ENCODE assay signal across 11 mouse cellular contexts in the genomic region with DNA sequence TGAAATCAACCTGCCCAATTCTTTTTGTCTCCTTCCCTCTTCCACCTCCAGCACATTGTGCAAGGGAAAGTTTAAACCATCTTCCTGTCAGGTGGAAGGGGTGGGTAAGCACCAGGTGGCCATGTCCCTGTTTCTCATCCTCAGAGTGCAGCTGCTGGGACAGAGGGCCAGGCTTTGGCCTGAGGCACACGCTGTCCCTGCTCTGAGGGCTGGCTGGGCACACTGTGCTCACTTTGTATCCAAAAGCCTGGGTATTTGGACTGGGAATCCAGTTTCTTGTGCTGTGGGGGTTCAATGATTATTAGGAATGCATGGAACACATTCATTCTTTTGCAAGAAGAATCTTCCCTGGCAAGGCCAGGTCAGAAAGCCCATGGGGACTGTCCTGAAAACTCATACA.
A peak's percentile ranks its signal among the peaks of the same experiment; 100 is the strongest.
DNase-seq lines count a peak whose midpoint lies in the region; ATAC-seq lines count a peak whose summit lies in the region.
"Had no signal": no experiment of that assay in that cellular context is flagged by ENCODE, and none has a peak within 500 bp of the region (broad histone marks: within the 10 kb centered on the region; RNA-seq: fewer than 3 reads in every experiment).

No protein-coding gene starts in this region.

- DNase-seq in adrenal gland, postnatal 14 days: peak; percentile 4
- DNase-seq in adrenal gland, postnatal 25 days: no peak
- DNase-seq in layer of hippocampus, postnatal 10 days (ENCODE audit: low spot score in 2 of 2): peak; percentile 10 to 25
- DNase-seq in layer of hippocampus, adult 9-11 months: no peak
- peak; percentile 35 for DNase-seq in adipocyte (ENCODE audit: low spot score)
- DNase-seq in c-Kit-positive CD71-positive TER-119-positive erythroid progenitor cells, embryonic 14.5 days (ENCODE audit: low spot score): no peak
- no peak for DNase-seq in urinary bladder, postnatal 10 days (ENCODE audit: low spot score)
- DNase-seq: kidney, adult 9 months; liver, postnatal 0 days; retina, postnatal 1 day had no signal

- 0 out of 2 replicates have a peak, but pooled peaks have one; percentile 26 for ATAC-seq in granulocyte monocyte progenitor cell, adult 5-6 weeks (replicated peaks; ENCODE audit: poor library complexity, severe bottlenecking)
- ATAC-seq: liver, postnatal 0 days had no signal

Comparison
In these comparisons a context has a peak if more than half of its experiments do, and no peak if none do; other contexts are left out.
1. DNase-seq: peak in adrenal gland, postnatal 14 days (single experiment), layer of hippocampus, postnatal 10 days (2 of 2) and adipocyte (single experiment); none in adrenal gland, postnatal 25 days (single experiment), layer of hippocampus, adult 9-11 months (single experiment), c-Kit-positive CD71-positive TER-119-positive erythroid progenitor cells, embryonic 14.5 days (single experiment) and urinary bladder, postnatal 10 days (single experiment).